Mouse (Mus musculus) midbrain, embryonic 15.5 days (tissue): Measurements from ENCODE around the gene Cyfip2. TPM values are rescaled to one million over a fixed set of nuclear protein-coding genes. Genes with fewer than 3 reads are reported as not detected.

Experiments
- ATAC-seq: fragments of 200-750 bp; cut with Nextera tagmentation; replicated peaks from 2 replicates; pipeline ENCODE4 v1.8.0; 2017; ENCODE audit warnings: moderate TSS enrichment
- H3K27ac ChIP-seq: fragments of 300-500 bp; sonication (generic); 2 replicates; pipeline ENCODE4 v1.5.1; 2015; ENCODE audit warnings: mild to moderate bottlenecking, inconsistent platforms
- H3K27me3 ChIP-seq: fragments of 300-500 bp; sonication (generic); replicated peaks from 2 replicates; pipeline ENCODE4 v1.6.1; 2015; ENCODE audit warnings: inconsistent platforms
- H3K36me3 ChIP-seq: fragments of 300-500 bp; sonication (generic); replicated peaks from 2 replicates; pipeline ENCODE4 v1.6.1; 2015; ENCODE audit warnings: inconsistent platforms
- H3K4me1 ChIP-seq: fragments of 300-500 bp; sonication (generic); 2 replicates; pipeline ENCODE4 v1.6.1; 2015; ENCODE audit warnings: inconsistent platforms
- H3K4me2 ChIP-seq: fragments of 300-500 bp; sonication (generic); 2 replicates; pipeline ENCODE4 v1.6.1; 2015; ENCODE audit warnings: inconsistent platforms, mild to moderate bottlenecking, moderate library complexity
- H3K4me3 ChIP-seq: fragments of 300-500 bp; sonication (generic); 2 replicates; pipeline ENCODE4 v1.5.1; 2015; ENCODE audit warnings: mild to moderate bottlenecking, inconsistent platforms
- H3K9ac ChIP-seq: fragments of 300-500 bp; sonication (generic); 2 replicates; pipeline ENCODE4 v1.6.1; 2015; ENCODE audit warnings: mild to moderate bottlenecking, inconsistent platforms
- H3K9me3 ChIP-seq: fragments of 300-500 bp; sonication (generic); 2 replicates; pipeline ENCODE4 v1.6.1; 2016; ENCODE audit warnings: inconsistent platforms
- WGBS: fragments of 180-500 bp; shearing (Covaris S2); methylation state at CpG from one replicate; pipeline ENCODE4 v1.1.7; 2015; ENCODE audit warnings: mixed read lengths; 5-methylcytosine and 5-hydroxymethylcytosine counted together
- microRNA-seq: library from miRNA; unstranded; fragments of <30 nt; microRNA quantifications from one replicate; pipeline ENCODE4, GENCODE M21; 2016
- polyA plus RNA-seq: library from polyadenylated mRNA; unstranded; fragments of >200 nt; fragmentation: Nextera tagmentation; extraction: Ambion mirVana; gene quantifications from 2 replicates; pipeline ENCODE4 v1.2.1, GENCODE M21; 2015

The Cyfip2 gene
- polyA plus RNA-seq, 1 experiment from 2014 or later = 104 TPM

GRCm38 (mm10) chr11:46165866-46166585 lies 146.6 kb downstream of the Cyfip2 start, which contains the start of gene Nipal4:
Nipal4 (minus strand) TSS chr11:46166508.
- peak within 1 kb of the TSS; percentile 50 for H3K4me3 ChIP-seq
- no peak within 1 kb of the TSS for H3K27ac ChIP-seq
- peaks cover 9% of the 10 kb centered on the region for H3K4me1 ChIP-seq
- no peaks in the 10 kb centered on the region for H3K36me3 ChIP-seq
- peak within 1 kb of the TSS; percentile 36 for H3K9ac ChIP-seq
- ATAC-seq = no peak; the same call in 1 of the 2 replicates
- peak within 1 kb of the TSS; percentile 92 for H3K4me2 ChIP-seq
- peaks cover 9% of the 10 kb centered on the region; the same call in 1 of the 2 replicates for H3K27me3 ChIP-seq
- 3% methylated on average over 40 of the region's 40 CpGs for WGBS
- no peaks in the 10 kb centered on the region for H3K9me3 ChIP-seq

DNA sequence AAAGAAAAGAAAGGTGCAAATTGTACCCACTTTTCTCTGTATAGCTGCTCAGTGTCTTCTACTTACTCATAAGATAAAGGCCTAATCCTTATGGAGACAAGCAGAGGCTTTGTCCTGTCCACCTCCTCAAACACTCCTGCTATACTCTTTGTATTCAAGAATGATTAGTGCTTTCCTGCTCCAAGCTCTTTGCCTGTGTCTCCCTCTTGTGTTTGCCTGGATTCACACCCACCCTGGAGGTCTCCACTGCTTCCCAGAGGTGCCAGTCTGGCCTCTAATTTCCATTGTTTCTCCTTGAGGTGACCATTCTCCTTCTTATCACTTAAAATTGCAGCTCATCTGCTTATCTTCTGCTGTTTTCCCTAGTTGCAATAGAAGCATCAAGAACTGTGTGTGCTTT lies 155.2 kb downstream of the Cyfip2 start:
- Histone ChIP-seq H3K4me1 (no peaks in the 10 kb centered on the region), H3K36me3 (no peaks in the 10 kb centered on the region), H3K27ac (no peak overlapping the region), H3K4me2 (no peak overlapping the region), H3K9ac (no peak overlapping the region), H3K9me3 (no peaks in the 10 kb centered on the region), H3K4me3 (no peak overlapping the region), H3K27me3 (no peaks in the 10 kb centered on the region)
- ATAC-seq = no peak

DNA sequence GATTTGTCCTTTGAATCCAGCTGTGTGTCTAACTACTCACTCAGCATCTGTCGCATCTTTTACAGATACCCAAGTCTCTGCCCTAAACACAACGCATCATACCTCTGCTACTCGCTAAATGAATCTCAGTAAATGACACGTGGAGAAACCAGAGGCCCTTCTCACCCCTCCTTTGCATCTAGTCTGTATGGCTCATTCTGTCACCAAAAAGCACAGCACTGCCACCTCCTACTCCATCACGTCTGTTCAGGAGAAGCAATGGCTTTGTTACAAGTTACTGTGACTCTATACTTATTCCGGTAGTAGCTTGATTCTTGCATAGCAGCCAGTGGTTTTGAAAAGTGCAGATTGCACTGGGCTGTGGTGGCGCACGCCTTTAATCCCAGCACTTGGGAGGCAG lies 155.7 kb downstream of the Cyfip2 start:
- no peaks in the 10 kb centered on the region for H3K4me1 ChIP-seq
- no peaks in the 10 kb centered on the region for H3K27me3 ChIP-seq
- H3K4me3 ChIP-seq = no peak overlapping the region
- no peaks in the 10 kb centered on the region for H3K36me3 ChIP-seq
- H3K9ac ChIP-seq = no peak overlapping the region
- no peak overlapping the region for H3K27ac ChIP-seq
- H3K9me3 ChIP-seq = no peaks in the 10 kb centered on the region
- H3K4me2 ChIP-seq = no peak overlapping the region
- ATAC-seq = no peak
- WGBS = 84% methylated on average over 8 of the region's 8 CpGs

GRCm38 (mm10) chr11:46146619-46147018 lies 166.0 kb downstream of the Cyfip2 start:
- no peak for ATAC-seq
- Histone ChIP-seq H3K4me3 (no peak overlapping the region), H3K9me3 (no peaks in the 10 kb centered on the region), H3K36me3 (peaks cover 13% of the 10 kb centered on the region; the same call in 1 of the 2 replicates), H3K4me1 (no peaks in the 10 kb centered on the region), H3K27ac (no peak overlapping the region), H3K4me2 (no peak overlapping the region), H3K9ac (no peak overlapping the region), H3K27me3 (no peaks in the 10 kb centered on the region)
- 92% methylated on average over 5 of the region's 5 CpGs for WGBS

- 91% methylated on average over 11 of the region's 11 CpGs for WGBS
- Histone ChIP-seq H3K36me3 (peaks cover 24% of the 10 kb centered on the region; the same call in 1 of the 2 replicates), H3K4me1 (no peaks in the 10 kb centered on the region), H3K4me2 (no peak overlapping the region), H3K27me3 (no peaks in the 10 kb centered on the region), H3K4me3 (no peak overlapping the region), H3K27ac (no peak overlapping the region), H3K9ac (no peak overlapping the region), H3K9me3 (no peaks in the 10 kb centered on the region)
- no peak for ATAC-seq
Observed at GRCm38 (mm10) chr11:46145163-46145875, 167.3 kb downstream of the Cyfip2 start.

Small RNAs within 50 kb of the gene (microRNA-seq; reads per million reads assigned to microRNA genes)
- gene Mir7239 = not detected

Other genes starting within 250 kb of the Cyfip2 start
- 0.43 TPM in 2 replicates for gene Nipal4, start 146.4 kb downstream of the Cyfip2 start, polyA plus RNA-seq
- 8.4 and 10.0 TPM in 2 replicates for gene Fndc9, start 77.3 kb downstream of the Cyfip2 start, polyA plus RNA-seq
- gene Itk, start 76.7 kb upstream of the Cyfip2 start, polyA plus RNA-seq = not detected in 2 replicates
- not detected in 2 replicates for gene Fam71b, start 83.7 kb upstream of the Cyfip2 start, polyA plus RNA-seq
- 59.8 and 61.8 TPM in 2 replicates for gene Med7, start 124.1 kb upstream of the Cyfip2 start, polyA plus RNA-seq
- gene Havcr2, start 142.1 kb upstream of the Cyfip2 start, polyA plus RNA-seq = 0.15 and 0.19 TPM in 2 replicates
- not detected in 2 replicates for gene Gm12169, start 211.4 kb upstream of the Cyfip2 start, polyA plus RNA-seq